Mouse (Mus musculus) retina, adult 2 months (tissue): Measurements from ENCODE around the gene Reep1.
"Not testable (repeated sequence)": the region's sequence is repeated elsewhere in the genome, so short reads cannot be mapped to it uniquely, and the experiment has no call there.

Experiments
- DNase-seq: peaks from one replicate; pipeline ENCODE4 v3.0.0-alpha.2; 2012; ENCODE audit warnings: low read depth, low spot score

The Reep1 gene

DNA sequence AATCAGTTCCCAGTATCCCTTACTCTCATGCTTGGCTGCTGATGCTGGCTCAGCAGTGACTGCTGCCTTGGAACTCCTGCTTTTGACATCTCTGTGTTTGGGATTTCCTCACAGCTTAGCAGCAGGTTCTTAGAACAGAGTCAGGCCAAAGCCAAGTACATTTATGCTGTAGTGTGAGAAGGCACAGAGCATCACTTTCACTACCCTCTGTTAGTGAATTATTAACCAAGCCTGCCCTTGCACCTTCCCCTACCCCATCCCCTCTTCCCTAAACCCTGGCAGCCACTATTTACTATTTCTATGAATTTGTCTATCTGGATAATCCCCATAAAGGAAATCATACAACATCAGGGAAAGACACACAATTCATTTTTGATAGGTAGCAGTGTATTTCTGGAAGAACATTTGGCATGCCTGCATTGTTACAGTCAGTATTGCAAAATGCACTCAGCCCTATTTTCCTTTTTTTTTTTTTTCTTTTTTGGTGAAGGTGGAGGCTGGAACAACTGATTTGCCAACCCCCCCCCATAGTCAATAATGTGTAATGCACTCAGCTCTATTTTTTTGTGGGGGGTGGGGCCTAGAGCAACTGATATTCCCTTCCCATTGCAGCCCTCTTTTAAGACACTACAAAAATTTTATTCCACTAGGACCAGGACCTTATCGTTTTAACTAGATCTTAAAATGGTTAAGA is 133.4 kb downstream of the Reep1 start:
- DNase-seq = no peak

DNA sequence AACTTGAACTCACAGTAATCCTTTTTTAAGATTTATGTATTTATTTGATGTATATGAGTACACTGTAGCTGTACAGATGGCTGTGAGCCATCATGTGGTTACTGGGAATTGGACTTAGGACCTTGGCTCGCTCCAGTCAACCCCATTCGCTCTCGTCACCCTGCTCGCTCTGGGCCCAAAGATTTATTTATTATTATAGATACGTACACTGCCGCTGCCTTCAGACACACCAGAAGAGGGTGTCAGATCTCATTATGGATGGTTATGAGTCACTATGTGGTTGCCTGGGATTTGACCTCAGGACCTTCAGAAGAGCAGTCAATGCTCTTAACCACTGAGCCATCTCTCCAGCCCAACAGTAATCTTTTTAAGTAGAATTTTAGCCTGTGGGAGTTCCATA is 139.5 kb downstream of the Reep1 start:
- DNase-seq = not testable (repeated sequence)
